Mouse (Mus musculus): ENCODE measurements around the gene Smg7.

The Smg7 gene

GRCm38 (mm10) chr1:152840343-152840742, 62.1 kb downstream of the Smg7 start:
- no peak for DNase-seq (ENCODE audit: extremely low read depth, low read depth)

GRCm38 (mm10) chr1:152838841-152839240, 63.6 kb downstream of the Smg7 start:
- no peak for DNase-seq (ENCODE audit: extremely low read depth, low read depth)

- DNase-seq (ENCODE audit: extremely low read depth, low read depth): no peak
These were observed 64.3 kb downstream of the Smg7 start for GRCm38 (mm10) chr1:152838026-152838702.

- no peak for DNase-seq (ENCODE audit: extremely low read depth, low read depth)
These were observed 67.4 kb downstream of the Smg7 start for GRCm38 (mm10) chr1:152835061-152835460.

DNA sequence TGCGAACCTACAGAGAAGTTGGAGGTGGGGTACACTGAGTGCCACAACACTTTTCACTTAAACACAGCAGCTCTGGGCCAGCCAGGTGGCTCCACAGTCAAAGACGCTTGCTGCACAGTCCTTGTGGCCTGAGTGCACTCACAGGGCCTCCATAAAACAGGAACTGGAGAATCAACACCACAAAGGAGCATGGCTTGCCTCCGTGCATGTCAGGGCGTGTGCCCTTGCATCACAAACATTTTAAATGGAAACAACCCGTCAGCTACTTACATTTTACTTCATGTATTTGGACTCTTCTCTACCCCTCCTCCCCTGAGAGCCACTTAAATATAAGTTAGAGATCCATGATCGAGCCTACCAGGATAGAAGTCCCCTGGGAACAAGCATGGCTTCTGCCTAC, 70.1 kb downstream of the Smg7 start:
- DNase-seq (ENCODE audit: extremely low read depth, low read depth): no peak

DNA sequence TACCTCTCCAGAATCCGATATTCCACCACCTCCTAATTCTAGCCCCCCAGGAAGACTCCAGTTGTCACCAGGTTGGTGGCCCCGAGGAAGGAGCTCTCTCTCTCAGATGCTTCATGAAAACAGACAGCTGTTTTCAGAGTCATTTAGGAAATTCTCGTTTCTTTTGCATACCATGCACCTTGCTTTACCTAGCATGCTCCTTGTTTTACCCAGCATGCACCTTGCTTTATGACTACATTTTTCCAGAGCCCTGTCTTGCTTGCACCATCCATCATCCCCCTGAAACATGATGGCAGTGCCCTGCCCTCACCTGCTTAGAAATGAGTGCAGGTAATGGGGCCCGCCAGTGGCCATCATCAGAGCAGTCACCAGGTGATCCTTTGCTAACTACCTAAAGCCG, 70.8 kb downstream of the Smg7 start:
- no peak for DNase-seq (ENCODE audit: extremely low read depth, low read depth)

DNA sequence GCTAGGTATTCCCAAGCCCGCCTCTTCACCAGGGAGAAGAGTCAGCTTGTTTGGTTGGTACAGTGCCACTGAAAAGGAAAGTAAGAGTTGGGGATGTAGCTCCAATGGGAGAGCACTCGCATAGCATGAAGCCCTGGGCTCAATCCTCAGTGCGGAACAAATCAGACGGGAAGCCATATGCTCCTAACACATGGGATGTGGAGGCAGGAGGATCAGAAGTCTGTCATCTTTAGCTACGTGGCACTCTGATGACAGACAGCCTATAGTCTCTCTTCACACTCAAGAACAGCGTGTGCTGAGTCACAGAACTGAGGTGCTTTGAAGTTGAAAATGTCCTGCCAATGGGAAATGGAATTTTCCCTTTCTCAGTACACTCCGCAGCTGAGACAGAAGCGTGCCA, 71.4 kb downstream of the Smg7 start:
- no peak for DNase-seq (ENCODE audit: extremely low read depth, low read depth)

DNA sequence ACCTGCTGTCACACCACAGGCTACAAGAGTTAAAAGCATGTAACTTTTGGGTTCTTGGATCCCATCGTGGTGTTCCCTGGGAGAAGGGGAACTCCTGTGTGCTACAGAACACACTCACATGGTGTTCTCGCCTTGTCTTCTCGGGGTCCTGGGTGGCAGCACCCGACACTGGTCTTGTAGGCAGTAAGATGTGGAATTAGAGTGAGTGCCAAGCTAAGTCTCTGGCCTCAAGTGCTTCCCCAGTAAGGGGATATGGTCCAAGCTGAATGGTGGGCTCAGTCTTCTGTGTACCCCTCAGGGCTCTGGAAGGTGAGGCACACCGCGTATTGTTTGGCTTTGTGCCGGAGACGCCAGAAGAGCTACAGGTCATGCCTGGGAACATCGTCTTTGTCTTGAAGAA, 72.4 kb downstream of the Smg7 start:
- DNase-seq (ENCODE audit: extremely low read depth, low read depth): no peak

GRCm38 (mm10) chr1:152828637-152829355, 73.7 kb downstream of the Smg7 start:
- DNase-seq (ENCODE audit: extremely low read depth, low read depth): no peak

DNA sequence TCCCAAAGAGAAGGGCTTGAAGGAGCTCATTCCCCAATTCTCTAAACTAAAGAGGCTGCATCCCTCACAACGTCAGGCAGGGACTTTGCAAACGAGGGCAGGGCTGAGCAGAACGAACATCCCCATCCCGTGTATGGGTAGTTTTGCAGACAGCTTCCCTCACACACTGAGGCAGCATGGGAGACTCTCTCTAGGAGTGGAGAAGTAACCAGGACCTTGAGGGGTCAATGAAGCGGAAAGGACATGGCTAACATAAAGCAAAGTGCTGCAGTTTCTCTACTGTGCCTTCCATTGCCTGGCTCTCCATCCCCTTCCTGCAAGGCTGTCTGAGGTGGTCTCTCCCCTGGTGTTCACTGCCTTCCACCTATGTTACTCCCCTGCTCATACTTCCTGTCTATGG, 74.3 kb downstream of the Smg7 start:
- DNase-seq (ENCODE audit: extremely low read depth, low read depth): no peak

DNA sequence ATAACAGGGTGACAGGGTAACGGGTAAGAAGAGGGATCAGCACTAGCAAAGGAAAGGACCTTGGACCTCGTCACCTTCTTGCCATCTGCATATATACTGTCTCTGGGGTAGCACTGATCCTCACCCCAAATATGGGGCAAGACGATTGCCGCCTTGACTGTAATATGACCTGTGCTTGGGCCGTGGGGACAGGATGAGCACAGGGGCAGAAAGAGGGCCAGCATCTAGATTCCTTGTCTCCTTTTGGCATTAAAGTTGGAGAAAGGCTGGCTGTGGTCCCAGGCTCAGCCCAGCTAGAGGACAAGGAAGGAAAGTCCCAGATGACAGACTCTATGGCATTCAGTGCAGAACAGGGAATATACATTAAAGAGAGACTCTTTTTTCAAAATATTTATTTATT, 76.0 kb downstream of the Smg7 start:
- no peak for DNase-seq (ENCODE audit: extremely low read depth, low read depth)

GRCm38 (mm10) chr1:152824206-152824605, 78.2 kb downstream of the Smg7 start:
- no peak for DNase-seq (ENCODE audit: extremely low read depth, low read depth)

DNA sequence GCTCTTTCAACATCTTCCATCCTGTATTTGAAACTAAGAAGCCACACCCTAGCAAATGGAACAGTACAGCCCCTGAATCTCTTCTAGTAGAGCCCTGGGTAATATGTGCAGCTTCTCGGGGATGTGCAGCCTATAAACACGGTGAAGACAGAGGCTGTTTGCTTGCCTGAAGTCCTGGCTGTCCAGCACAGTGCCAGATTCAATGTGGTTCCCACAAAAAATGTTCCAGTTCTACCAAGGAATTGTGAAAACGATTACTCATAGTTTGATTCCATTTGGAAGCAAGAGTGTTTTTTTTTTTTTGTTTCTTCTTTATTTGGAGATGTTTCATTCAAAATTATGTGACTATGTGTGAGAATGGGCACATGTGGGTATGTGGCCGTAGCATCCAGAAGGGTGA, 80.7 kb downstream of the Smg7 start:
- no peak for DNase-seq (ENCODE audit: extremely low read depth, low read depth)

GRCm38 (mm10) chr1:152820911-152821695, 81.3 kb downstream of the Smg7 start:
- DNase-seq (ENCODE audit: extremely low read depth, low read depth): no peak

DNA sequence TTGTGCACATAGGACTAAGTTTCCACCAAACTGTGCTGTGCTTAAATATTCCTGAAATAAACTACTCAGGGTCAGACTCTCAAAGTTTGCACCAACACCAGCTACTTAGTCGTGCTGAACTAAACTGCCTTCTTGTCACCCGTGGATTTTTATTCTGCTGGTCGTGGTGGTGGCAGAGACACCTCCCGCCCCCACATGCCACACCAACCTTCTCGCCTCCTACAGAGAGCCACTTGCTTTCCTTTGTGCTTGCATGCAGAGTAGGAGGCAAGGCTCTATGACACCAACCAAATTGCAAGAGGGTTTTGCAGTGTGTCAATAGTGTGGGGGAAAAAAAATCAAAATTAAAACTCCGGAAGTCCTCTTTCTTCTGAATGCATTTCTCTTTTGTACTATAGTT, 82.9 kb downstream of the Smg7 start:
- DNase-seq (ENCODE audit: extremely low read depth, low read depth): no peak

GRCm38 (mm10) chr1:152817794-152818193, 84.7 kb downstream of the Smg7 start:
- DNase-seq (ENCODE audit: extremely low read depth, low read depth): no peak

GRCm38 (mm10) chr1:152817027-152817769, 85.2 kb downstream of the Smg7 start:
- no peak for DNase-seq (ENCODE audit: extremely low read depth, low read depth)

DNA sequence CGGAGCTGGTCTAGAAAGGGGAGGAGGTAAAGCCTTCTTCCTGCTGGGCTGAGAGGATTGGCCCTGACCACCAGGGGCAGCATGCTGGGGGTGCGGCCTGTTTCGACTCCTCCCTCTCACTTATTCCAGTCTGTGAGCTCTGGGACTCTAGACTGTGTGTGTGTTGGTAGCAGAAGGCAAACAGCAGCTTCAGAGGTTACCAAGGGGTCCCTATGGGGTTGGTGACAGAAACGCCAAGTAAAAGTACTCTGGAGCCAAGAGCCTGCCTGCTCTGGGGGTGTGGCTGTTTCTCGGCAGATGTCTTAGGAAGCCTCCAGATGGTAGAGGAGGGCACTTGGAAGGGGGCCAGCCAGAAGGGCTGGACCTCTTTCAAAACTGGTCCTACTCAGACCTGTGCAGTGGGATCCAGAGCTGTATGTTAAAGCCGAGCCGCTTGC, 87.2 kb downstream of the Smg7 start:
- DNase-seq (ENCODE audit: extremely low read depth, low read depth): no peak

GRCm38 (mm10) chr1:152810533-152811439, 91.7 kb downstream of the Smg7 start:
- DNase-seq (ENCODE audit: extremely low read depth, low read depth): peak; percentile 42

DNA sequence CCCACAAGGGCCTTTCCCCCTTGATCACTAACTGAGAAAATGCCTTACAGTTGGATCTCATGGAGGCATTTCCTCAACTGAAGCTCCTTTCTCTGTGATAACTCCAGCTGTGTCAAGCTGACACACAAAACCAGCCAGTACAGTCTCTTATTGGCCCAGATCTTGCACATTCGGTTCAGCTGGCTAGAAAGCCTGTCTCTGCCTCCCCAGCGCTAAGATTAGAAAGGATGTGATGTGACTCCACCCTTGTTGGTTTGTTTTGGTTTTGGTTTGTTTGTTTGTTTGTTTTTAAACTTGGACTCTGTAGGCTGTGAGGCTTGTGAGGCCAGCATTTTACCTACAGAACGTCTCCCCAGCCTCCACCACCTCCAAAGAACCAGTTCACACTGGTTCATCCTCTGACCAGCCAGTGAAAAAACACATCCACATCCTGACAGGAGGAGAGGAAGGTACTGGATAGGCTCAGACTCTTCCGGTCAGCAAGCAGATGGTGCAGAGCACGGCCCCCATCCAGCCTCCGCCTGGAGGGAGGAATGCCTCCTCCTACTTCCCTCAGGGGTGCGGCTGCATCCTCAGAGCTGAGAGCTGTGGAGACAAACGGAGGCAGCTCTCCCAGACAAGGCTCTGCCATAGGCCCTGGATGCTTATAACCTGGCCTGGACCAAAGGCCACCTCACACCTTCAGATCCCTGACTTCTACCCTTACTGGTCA, 92.7 kb downstream of the Smg7 start:
- no peak for DNase-seq (ENCODE audit: extremely low read depth, low read depth)

Data from MEL-GATA-1-ER (cell line).